Mouse (Mus musculus) CH12F3 (cell line): ENCODE measurements around the gene S100pbp.

Experiments
- in situ Hi-C: fragments of 300-500 bp; cut with MboI; formaldehyde crosslinking; loops from 2 replicates; pipeline ENCODE4 v1.14.3; 2020; ENCODE audit warnings: low sequenced_read_pairs

The S100pbp gene

DNA sequence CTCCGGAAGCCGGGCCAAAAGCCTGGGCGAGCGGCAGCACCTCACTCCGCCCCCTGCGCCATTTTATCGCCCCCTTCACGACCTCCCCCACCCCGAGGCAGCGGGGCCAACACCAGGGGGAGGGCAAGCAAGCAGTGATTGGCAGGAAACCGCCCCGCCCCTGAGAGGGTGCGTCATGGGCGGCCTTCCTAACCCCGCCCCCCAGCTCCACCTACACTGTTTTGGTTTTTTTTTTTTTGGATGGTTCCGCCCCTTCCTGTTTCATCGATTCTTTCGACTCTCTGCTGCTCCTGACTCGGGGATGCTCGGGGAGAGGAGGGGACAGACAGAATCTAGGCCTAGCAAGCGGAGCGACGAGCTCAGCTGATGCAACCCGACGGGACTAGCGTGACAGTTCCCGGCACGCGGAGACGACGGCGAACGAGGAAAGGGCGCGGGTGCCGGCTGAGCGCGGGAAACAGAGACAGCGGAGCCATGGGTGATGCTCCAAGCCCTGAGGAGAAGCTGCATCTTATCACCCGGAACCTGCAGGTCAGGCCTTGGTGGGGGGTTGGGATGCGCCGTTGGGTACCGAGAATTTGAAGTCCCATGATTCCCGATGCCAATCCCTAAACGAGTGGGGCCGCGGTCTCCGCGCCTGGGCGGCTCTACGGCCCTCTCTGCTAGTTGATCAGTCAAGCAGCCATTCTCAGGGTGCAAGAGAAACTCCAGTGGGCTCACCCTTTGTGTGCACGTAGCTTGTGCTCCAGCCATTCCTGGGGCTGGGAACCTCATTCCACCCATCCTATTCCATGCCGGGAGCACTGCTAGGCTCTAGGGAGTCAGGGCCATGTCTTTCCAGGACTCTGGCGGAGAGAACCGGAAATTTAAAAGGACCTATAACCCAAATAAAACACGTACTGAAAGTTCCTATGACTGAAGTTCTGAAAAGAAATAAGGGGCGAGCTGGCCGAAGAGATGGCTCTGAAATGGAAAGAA is at the start of gene S100pbp, which contains the start of gene Yars:
Gene S100pbp, minus strand, starts transcription at position 186 of the 978 bp plus-strand sequence.
Gene Yars, plus strand, starts transcription at position 219 of the 978 bp plus-strand sequence.
- in situ Hi-C loops = no loop called here

DNA sequence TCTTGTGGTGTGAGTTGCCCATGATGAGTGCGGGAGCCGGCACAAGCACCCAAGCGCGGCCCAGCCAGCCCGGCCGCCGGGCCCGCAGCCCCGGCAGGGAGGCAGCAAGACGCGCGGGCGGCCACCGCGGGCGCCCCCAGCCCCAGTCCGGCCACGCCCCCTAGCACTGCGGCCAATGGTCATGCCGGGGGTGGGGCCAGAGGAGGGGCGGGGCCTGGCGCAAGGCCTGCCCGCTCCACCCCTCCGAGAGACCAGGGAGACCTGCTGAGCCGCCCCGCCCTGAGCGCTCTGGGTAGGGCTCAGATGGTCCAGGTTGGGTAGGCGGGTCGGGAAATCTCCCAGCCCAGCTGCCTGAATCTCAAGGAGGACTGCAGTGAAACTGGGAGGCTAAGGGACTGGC is 49.5 kb upstream of the S100pbp start:
- in situ Hi-C loops = no loop called here

DNA sequence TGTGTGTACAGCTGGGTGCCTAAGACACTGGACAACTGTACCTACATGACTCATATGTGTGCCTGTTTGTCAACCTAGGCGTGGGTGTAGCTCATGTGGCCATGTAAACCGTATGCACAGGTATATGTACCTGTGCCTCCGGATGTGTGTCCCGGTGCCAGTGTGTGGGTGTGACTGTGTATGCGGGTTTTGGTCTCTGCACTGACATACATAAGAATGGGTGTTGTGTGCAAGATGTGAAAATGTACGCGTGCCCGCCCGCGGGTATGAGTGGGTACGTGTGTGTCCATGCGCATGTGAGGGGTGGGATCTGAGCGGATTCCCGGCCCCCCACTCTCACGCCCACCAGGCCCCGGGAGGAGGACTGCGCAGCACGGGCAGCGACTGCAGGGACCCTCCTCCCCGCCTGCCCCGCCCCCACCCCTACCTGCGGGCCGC is 49.1 kb upstream of the S100pbp start:
- in situ Hi-C loops = no loop called here

DNA sequence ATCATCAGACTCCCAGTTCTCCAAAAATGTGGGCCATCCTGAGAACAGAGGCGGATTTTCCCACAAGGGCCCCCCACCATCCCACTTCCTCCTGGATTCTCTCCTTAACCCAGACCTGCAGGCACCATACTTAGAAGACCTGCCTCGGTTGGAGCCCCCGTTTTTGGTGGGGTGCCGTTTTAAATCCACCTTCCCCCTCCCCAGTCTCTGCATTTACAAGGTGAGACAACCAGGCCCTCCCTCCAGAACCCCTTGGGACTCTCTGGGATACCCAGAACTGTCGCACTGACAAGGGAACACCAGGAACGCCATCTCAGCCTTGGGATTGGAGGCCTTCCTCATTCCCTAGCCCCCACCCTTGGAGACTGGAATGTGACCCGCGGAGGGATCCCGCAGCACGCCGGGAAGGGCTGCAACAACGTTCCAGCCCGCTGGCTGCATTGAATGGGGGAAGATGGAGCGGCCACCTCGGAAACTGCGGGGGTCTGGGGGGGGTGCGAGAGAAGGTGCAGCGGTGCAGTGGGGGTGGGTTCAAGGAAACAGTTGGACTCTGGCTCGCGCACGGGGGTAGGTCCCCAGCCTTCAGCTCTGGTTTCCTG is 48.4 kb upstream of the S100pbp start:
- in situ Hi-C loops = no loop called here

DNA sequence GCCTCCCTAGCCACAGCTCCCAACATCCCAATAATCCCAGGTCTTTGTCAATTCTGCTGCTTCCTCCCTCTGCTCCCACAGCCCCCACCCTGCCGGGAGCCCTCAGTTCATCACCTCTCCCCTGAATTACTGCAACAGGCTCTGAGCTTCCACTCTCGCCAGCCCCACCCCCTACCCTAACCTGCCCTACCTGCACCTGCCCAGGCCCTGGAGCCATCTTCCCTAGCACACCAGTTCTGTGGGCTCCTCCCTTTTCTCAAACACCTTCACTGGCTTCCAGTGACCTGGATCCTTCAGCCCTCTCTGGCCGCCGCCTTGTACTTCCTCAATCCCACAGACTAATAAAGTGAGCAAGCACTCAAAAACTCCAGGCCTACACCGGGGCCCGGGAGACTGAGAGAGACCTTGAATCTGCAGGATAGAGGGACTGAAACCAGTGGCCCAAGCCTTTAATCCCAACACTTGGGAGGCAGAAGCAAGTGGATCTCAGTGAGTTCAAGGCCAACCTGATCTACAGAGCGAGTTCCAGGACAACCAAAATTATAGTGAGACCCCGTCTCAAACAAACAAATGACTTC is 46.8 kb upstream of the S100pbp start:
- in situ Hi-C loops = no loop called here

DNA sequence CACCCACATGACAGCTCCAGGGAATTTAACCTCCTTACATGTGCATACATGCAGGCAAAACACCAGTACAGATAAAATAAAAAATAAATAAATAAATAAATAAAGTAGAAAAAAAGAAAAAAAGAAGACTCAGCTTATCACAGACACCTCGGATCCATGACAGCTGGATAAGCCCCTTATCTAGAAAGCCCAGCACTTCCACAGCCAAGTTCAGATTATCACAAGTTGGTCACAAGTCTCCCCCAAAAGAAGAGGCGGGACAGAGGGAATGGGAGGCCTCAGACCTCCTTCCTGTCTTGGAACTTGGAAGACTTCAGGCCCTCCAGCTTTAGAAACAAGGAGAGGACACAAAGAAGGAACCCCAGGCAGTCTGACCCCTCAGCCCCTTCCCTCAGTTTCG is 45.6 kb upstream of the S100pbp start:
- in situ Hi-C loops = no loop called here

DNA sequence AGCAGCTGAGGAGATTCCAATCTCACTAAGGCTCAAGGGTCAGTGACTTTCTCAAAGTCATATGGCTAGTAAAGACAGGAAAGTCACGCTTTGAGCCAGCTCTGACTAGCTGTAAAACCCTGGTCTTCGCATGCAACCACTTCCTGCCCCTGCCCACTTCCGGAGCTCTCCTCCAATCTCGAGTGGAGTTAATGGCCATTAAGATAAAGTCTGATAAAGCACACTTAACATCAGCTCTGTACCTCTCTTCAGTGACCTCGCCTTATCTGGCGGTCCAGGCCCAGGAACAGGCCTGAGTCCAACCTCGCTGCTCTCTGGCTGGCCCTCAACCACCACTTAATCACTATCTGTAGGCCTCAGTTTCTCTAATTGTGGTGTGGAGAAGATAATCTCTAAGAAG is 45.0 kb upstream of the S100pbp start:
- in situ Hi-C loops = no loop called here

DNA sequence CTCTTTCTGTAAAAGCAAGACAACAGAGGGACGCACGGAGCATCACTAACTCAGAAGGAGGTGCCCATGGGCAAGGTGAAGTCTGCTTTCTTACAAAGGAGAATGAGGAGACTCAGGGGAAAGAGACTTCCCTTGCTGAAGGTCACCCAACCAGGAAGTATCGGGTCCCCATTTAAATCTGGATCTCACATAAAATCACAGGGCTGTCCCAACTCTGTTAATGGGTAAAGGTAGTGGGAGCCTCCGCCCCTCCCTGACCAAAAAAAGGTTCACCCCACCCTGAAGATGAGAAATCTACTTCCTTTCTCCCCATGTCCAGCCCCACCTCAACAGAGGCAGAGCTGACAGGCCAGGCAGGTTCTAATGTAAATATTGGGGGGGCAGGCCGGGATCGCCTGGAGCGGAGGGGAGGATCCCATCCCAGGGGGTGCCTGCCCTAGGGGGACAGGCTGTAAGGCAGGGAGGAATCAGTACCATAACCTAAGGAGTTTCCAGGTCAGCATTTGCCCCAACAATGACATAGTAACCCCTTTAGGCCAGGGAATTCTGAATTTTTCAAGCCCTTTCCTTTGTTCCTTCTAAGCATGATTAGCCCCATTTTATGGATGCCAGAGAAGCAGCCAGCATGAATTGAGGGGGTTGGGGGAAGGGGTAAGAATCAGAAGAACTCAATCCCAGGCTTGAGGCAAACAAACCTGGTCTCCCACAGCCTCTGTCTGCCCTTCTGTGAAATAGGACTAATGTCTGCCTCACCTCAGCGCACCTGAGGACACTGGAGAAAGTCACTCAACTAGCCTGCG is 43.2 kb upstream of the S100pbp start:
- in situ Hi-C loops = no loop called here

DNA sequence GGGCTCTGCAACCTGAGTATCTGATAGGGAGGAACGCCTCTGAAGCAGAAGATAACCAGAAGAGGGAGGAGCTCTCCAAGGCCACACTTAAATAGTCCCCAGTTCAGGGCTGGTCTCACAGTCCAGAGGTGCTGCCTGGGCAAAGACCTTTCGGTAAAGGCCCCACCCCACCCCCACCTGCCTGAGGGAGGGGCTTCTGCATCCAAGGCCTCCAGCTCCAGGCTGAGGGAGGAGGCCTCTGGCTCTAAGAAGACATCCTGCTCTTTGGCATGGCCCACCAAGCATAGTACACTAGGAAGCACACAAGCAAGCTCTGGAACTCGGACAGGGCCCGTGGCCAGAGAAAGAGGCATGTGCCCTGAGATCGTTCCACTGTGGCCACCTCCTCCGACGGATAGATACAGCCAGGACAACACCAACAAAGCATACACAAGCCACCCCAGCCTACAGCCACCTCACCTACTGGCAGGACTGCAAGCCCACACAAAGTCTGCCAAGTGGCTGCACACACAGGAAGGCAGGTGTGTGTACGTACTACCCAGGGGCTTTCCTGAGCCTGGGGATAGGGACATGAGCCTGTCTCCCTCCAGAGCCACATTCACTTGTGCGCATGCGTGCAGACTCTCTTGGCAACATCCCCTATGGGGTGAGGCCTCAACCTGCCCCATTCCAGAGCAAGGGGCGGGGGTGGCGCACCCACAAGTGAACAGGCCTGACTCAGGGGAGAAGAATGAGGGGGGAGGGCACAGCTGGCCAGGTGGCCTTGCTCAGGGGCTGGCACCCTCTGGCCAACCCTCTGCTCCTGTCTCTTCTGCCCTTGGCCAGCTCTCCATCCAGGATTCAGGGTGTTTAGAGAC is 42.3 kb upstream of the S100pbp start:
- in situ Hi-C loops = no loop called here

DNA sequence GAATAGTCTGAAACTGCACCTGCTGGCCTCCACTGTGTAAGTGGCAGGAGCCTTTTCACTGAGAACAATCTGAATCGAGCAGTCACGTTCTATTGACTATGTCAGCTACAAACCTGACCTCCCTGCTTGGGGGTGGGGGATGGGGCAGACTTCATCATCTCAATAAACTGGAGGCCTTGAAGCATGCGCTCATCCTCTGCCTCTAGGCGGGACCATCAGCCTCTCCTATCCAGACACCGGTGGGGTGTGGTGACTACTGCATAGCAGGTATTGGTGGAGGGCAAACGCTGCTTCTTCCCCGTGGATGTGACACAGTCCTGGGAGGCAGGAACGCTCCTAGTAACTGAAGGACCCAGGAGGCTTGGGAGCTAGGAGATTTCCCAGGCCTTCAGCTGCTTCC is 41.4 kb upstream of the S100pbp start:
- in situ Hi-C loops = no loop called here

DNA sequence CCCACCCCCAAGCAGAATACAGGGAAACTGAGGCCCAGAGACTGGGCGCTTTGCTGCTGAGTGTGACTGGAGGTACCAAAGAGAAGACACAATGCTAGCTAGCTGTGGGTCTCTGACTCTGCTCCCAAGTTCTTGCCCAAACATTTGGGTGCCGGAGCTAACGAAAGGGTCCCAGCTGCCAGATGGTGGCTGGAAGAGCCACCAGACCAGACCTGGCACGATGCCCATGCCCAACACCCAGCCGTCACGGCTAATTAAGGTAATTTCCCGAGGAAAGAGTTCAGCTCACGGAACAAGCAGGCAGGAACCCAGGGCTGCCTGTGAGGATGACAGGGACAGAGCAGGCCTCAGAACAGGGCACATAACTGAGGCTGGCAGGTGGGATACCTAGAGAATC is 38.5 kb upstream of the S100pbp start:
- in situ Hi-C loops = no loop called here

DNA sequence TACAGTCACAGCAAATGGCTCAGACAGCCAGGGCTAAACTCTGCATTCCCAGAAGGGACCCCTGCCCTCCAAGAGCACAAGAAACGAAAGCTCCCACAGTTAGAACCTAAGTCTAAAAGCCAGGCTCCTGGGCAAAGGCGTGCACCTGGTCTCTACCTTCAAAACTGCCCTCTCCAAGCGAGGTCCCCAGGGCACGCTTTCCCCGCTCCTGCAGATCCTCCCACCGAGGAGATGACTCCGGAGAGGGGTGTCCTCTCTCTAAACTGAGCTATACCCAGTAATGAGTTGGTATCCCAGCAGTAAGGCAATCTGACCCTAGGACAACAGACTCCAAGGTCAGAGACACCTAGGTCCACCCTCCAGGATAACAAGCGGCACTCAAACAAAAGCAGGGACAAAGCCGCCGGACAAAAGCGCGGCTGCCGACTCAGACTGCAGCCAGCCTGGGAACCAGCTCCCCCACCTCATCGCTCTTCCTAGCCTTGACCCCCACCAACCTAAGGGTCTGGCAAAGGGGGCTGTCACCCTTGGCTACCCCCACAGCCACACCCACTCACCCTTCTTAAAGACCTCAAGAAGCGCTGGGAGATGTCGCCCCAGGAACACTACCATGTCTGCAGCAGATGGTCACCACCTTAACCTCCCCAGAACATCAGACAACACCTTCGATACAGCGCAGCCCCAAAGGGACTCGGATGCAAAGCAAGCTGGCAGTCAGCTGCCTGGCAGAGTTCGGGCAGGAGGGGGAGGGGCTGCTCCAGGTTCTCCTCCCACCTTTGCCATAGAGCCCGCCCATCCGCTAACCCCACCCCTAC is 37.9 kb upstream of the S100pbp start:
- in situ Hi-C loops = no loop called here

DNA sequence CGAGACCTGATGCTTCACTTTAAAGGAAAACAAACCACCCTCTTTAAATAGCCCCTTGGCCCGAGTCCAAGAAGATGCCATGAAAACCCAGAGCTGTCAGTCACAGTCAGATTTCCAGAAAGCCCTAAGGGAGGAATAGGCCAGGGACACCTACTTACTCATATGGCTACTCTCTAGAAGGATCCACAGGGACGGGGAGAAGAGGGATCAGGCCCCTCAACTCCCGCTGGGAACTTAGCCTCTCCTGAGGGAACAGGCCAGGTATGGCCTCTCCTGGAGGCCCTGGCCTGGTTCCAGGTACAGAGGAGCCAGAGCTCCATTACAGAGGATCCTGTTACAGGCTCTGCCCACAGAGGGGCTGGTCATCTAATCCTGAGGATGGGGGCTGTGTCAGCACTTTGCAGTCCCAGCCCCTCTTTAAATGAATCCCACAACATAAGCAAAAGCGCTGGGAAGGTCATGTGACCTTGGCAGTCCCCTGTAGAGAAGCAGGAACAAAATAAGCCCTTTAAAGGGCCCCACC is 37.0 kb upstream of the S100pbp start:
- in situ Hi-C loops = no loop called here

DNA sequence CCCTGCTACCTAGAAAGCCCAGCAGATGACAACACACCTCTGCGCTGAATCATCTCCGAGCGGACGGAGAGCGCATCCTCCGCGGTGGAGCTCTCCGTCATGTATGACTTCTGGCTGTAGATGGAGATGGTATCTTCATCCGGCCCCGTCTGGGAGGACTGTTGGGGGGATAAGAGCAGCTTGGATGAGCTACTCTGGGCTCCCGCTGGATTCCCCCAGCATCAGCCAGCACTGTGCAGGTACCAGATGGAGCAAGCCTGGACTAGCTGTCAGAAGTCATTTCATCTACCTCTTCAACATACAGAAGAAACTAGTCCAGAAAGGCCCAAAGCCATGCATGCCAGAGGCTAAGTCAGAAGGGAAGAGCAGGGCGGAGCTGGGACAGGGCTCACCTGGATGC is 35.8 kb upstream of the S100pbp start:
- in situ Hi-C loops = no loop called here

DNA sequence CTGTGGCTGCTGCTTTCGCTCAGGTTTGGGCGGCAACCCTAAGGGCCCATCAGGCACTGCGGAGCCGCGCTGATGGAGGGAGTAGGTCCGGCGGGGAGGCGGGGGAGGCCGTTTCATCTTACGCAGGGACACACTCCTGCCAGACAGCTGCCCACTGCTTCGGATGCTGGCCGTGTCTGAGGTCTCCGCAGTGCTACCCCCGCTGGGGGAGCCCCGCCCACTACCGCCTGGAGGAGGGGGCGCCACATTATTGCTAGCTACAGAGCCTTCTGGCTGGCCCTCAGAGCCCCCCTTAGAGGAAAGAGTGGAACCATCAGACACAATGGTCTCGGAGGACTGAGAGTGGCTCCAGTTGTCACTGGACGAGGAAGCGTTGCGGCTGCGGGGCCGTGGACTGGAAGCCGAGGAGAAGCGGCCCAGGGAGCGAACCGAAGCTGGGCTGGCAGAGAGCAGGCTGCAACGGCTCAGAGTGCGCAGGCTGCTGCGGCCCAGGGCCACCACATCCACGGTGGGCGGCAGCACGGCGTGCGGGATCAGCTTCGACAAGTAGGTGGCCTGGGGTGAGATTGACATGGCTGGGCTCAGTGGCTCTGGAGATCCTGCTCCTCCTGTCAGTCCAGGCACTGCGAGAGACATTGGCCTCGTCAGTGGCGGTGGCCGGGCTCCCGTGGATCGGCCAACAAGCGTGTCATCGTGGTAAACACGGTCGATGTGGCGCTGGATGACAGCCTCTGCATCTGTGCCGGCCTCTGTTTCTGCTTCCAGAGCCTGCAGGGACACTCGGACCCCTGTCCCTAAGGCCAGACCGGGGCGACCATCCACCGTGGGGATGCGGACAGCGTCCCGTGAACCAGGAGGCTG is 34.1 kb upstream of the S100pbp start:
- in situ Hi-C loops = no loop called here

DNA sequence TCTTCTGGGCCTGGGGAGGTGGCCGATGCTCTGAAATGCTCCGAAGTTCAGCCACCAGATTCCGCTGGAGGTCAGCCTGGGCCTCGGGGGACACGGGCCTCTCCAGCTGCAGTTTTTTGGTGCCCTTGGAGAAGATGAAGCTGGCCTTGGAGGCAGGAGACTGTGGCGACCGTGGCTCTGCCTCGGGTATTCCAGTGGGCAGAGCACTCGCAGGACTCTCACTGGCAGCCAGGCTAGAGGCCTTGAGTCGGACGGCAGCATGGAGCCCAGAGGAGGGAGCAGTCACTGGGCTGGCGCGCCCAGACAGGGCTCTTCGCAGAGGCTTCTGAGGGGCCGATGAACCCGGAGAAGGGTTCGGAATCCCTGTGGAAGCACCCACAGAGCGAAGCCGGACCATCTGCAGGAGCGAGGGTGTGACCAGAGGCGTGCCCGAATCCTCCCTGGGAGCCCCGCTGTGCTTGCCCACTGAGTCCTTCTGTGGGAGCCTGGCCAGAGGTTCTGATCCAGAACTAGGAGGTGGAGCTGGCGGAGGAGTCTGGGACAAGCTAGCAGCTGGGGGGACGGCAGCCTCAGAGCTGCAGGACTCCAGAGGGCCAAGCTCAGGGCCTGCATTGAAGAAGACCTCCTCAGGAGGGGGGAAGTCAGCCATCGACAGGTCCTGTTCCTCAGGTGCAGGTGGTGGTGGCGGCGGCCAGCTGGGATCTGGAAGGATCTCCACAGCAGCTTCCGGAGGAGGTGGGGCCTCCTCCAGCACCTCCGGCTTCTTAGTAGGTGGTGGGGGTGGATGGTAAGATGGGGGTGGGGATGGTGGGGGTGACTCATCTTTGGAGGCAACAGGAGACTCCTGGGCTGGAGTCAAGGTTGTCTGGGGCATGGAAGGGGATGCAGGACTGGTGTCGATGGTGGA is 32.7 kb upstream of the S100pbp start:
- in situ Hi-C loops = no loop called here
